Mouse (Mus musculus): ENCODE data around the gene Mmp8.

The Mmp8 gene

DNA sequence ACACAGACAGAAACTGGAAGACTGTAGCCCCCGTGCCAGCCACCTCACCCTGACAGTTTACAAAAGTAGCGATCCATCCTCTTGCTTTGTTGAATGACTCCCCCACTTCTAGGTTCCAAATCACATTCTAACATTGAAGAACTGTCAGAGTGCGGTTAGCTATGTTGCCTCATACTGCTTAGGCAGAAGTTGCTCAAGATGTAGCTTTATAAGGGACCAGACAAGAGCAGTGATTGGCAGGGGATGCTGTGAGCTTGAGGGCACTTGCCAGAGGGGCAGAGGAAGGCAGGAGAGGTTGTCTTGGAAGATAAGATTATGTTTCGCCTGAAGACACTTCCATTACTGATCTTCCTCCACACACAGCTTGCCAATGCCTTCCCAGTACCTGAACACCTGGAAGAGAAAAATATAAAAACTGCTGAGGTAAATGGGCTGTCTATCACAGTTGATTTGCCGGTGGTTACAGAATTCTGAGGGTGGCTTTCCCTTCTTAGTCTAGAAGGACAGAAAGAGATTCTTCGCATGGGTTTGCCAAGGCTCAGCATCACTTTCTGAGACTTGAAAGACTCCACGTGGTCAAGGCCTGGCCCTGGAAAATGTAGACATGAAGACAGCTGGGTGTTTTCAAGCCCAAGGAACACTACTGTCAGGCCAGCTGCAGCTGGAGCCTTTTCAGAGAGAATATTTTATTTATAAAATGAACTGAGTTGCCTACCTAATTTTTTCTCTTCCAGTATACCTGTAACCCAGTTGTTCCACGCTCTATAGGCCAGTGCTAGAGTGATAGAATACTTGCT lies at the start of gene Mmp8:
Gene Mmp8 (plus strand): TSS at position 236 of the 797 bp plus-strand sequence.
- DNase-seq (ENCODE audit: low spot score) = no peak

DNA sequence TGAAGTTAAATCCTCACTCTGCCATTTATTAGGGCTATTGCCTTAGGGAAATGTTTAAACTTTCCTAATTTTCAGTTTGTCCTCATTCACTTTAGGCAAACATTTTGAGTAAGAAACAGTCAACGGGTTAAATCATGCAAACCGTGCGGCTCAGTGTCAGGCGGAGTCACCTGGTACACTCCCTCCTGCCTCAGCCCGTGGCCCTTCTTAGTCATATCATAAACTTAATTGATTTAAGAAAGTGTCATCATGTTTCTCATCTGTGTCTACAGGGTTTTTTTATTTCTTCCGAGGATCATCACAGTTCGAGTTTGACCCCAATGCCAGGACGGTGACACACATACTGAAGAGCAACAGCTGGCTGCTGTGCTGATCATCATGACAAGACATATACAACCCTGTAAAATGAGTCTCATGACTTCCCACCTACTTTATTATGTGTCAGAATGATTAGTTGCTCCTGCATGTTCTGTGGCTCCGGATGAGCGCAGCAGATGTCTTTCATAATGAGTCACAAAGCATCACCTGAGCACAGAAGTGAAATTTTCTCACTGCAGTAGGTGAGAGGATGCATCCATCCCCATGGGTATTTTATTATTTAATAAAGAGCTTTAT lies 48.5 kb upstream of the Mmp8 start:
- no peak for DNase-seq (ENCODE audit: low spot score)

GRCm38 (mm10) chr9:7517944-7518571 lies 40.2 kb upstream of the Mmp8 start:
- DNase-seq (ENCODE audit: low spot score) = no peak

DNA sequence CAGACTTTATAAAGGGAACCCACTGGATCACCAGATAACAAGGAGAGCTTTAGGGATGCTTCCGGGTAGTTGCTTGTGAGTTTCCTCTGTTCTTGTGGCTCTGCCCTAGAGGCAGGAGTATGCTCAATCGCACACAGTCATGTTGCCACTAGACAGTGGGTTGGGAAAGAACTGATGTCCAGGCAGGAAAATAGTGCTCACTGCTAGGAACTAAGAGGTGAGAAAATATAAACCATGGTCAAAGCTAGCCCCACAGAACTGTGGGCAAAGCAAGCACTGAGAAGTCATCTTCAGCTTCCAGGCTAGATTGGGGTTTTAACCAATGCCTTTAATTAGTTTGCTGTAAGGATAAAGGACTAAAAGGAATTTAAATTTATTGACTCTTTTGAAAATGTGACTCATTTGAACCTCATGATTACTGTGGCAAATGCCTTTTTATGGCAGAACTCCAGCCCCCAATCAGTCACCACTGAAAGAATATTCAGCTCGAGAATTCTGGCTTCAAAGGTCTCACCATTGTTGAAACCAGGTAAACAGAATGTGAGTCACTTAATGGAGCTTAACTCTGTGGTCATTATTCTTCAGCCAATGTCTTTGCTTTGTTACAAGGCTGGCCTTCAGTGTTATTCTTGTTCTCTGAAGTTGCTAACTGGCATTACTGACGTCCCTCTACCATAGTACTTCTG lies 31.9 kb upstream of the Mmp8 start:
- DNase-seq (ENCODE audit: low spot score) = no peak

- no peak for DNase-seq (ENCODE audit: low spot score)
These were observed 15.5 kb upstream of the Mmp8 start for GRCm38 (mm10) chr9:7542763-7543162.

- DNase-seq (ENCODE audit: low spot score) = no peak
These were observed 13.3 kb upstream of the Mmp8 start for GRCm38 (mm10) chr9:7544923-7545457.

DNA sequence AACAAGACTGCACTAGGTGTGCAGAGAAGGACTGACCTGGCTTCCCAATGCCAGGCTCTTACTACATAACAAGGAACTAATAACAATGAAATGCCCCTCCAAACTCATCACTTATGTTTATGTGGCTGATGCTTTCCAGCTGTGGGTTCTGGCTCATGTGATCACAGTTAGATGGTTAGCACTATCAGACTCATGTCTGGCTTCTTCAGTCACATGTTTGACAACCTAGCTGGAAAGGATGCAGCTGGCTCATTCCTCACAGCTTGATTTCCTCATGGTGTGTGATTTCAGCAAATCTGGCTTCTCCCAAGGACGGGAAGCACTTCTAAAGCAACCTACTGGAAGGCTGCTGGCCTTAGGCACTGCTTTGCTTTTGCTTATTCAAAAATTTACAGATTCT lies 12.8 kb upstream of the Mmp8 start:
- no peak for DNase-seq (ENCODE audit: low spot score)

GRCm38 (mm10) chr9:7545920-7546319 lies 12.3 kb upstream of the Mmp8 start:
- no peak for DNase-seq (ENCODE audit: low spot score)

- DNase-seq (ENCODE audit: low spot score) = no peak
These were observed 6.3 kb upstream of the Mmp8 start for GRCm38 (mm10) chr9:7551943-7552342.

DNA sequence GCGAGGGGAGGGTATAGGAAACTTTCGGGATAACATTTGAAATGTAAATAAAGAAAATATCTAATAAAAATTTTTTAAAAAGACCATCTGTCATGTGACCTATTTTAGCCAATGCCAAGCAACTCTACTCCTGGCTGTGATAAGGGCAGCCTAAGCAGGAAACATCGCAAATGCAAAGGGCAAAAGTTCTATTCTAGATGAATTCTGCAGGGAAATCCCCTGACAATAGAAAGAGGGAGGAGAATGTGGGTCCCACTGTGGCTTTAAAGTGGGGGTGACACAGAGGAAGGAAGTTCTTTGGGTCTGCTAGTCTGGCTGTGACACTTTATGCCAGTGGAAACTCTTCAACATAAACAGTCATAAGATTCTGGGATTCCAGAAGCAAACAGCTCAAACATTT lies 4.7 kb upstream of the Mmp8 start:
- DNase-seq (ENCODE audit: low spot score) = no peak

- DNase-seq (ENCODE audit: low spot score) = peak; percentile 49
These were observed 3.9 kb upstream of the Mmp8 start for GRCm38 (mm10) chr9:7554382-7554781.

DNA sequence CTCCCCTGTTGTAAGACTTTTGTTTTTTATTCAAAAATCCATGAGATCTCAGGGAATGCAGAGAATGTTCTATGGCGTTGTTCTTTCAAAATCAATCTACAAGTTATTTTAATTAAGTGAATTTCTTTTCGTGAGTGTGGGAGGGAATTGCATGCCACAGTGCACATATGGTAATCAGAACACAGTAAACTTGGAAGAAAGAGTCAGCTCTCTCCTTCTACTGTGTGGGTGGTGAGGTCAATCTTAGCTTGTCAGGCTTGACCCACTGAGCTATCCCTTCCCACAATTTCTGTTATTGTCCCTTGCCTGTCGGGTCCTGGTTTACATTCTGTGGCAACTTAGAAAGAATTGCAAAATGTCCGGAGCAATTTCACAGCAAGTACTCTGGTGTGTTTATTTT lies 1.8 kb downstream of the Mmp8 start:
- DNase-seq (ENCODE audit: low spot score) = no peak

DNA sequence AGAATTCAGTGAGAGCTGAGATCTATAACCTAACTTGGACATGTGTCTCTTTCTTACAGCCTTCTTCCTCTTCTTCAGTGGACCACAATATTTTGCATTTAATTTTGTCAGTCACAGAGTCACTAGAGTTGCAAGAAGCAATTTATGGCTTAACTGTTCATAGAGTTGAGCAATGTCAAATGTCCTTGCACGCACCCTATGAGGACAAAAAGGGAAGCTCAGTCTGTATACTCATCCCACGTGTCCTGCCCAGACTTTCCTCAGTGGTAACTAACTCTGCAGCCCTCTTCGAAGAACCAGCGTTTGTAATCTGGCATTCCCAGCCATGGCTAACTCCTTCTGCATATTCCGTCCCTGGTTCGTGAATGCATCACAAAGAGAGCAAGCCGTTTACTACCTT lies 9.1 kb downstream of the Mmp8 start:
- no peak for DNase-seq (ENCODE audit: low spot score)

DNA sequence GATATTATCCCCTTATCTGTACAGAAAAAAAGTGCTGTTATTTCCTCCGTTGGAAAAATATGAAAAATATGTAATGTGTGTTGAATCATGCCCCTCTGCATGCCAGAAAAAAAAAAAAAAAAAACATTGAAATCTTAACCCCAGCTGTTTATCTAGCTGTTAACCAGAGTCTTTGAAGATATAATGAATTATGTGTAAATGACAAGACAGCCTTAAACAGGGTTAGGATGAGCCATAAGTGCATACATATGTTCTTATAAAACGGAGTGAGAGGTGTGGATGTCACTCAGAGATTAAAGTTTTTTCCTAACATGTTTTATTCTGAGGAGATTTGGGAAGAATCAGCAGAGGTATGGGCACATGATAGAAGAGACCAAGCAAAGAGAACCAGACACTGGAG lies 9.7 kb downstream of the Mmp8 start:
- DNase-seq (ENCODE audit: low spot score) = no peak

GRCm38 (mm10) chr9:7570485-7570884 lies 12.2 kb downstream of the Mmp8 start:
- no peak for DNase-seq (ENCODE audit: low spot score)

DNA sequence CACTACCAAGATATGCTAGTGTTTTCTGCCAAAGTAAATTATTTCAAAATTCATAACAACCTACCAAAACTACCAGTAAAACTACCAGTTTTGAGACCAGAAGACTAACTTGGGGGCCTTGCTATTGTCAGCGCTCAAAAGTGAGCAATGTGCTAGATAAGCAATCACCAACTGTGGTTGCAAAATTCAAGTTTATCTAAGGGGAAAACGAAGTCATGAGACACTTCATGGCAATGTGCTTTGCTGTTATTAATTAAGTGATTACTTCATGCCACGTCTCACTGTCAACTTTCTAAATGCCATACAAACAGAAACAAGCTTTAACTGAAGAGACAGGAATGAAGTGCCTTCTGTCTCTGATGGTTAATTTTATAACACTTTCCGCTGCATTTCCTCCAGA lies 12.9 kb downstream of the Mmp8 start, which contains the start of gene Mmp27:
Gene Mmp27 (plus strand): TSS at position 235 of the 400 bp plus-strand sequence.
- no peak for DNase-seq (ENCODE audit: low spot score)

DNA sequence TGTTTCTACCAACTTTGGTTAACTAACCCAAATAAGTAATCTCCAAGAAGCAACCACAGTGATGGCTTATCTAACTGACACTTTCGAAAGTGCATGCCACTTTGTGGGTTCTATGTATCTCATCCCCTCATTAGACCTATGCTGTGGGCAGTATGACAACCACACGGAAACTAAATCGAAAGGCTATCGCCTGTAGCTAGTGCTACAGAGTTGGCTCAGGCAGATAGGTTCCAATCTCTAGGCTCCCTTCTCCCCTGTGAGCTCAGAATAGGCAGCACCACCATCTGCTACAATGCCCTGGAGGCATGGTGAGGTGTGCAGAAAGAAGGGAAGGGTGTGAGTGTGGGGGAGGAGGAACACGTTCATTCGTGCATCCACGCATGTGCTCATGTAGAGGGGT lies 13.9 kb downstream of the Mmp8 start:
- DNase-seq (ENCODE audit: low spot score) = no peak

- DNase-seq (ENCODE audit: low spot score) = no peak
These were observed 14.5 kb downstream of the Mmp8 start for GRCm38 (mm10) chr9:7572663-7573308.

DNA sequence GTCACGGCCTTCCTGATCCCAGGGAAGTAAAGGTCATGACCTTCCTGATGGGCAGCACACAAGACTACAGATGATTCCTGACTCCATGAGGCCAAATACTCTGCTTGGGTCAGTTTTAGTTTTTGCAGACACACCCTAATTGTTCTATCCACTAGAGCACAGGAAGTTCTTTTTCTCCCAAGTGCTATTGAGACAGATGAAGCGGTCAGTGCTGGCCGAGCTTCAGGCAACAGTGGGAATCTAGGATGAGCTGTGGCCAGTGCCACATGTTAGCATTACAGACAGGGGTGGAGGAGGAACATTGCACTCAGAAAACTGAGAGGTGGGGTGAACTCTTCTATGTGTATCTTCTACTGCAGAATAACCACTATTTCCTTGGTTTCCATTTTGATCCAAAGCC lies 17.3 kb downstream of the Mmp8 start:
- no peak for DNase-seq (ENCODE audit: low spot score)

- DNase-seq (ENCODE audit: low spot score) = no peak
These were observed 19.1 kb downstream of the Mmp8 start for GRCm38 (mm10) chr9:7577371-7577770.

DNA sequence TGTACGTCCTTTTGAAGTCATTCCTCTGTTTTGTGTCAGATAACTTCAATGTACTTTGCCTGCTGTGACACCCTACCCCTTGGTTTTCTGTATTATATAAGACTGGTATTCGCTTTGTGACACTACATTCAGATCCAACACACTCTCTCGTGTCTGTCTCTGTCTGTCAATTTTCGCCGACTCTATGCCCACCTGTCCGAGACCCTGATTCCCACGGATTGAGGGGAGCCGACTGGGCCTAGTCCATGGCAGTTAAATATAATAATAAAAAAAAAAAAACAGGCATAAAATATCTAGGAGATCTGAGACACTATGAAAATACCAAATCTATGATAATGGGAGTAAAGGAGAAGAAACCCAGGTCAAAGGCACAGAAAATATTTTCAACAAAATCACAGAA lies 31.8 kb downstream of the Mmp8 start:
- no peak for DNase-seq (ENCODE audit: low spot score)

GRCm38 (mm10) chr9:7593272-7593812 lies 35.1 kb downstream of the Mmp8 start:
- no peak for DNase-seq (ENCODE audit: low spot score)
